16 mouse cellular contexts compared by ENCODE assay signal in genomic region chr11:26721173-26721572, GRCm38 (mm10).
"Had no signal": no experiment of that assay in that cellular context is flagged by ENCODE, and none has a peak within 500 bp of the region (broad histone marks: within the 10 kb centered on the region; RNA-seq: fewer than 3 reads in every experiment).

No protein-coding gene starts in this region.

- H3K9ac ChIP-seq: neural tube, embryonic 13.5 days; neural tube, embryonic 15.5 days; stomach, embryonic 15.5 days had no signal

- H3K36me3 ChIP-seq: neural tube, embryonic 13.5 days; neural tube, embryonic 15.5 days; stomach, embryonic 15.5 days had no signal

- H3K4me1 ChIP-seq: neural tube, embryonic 13.5 days; neural tube, embryonic 15.5 days; stomach, embryonic 15.5 days had no signal

- H3K27me3 ChIP-seq: neural tube, embryonic 13.5 days; neural tube, embryonic 15.5 days; stomach, embryonic 15.5 days had no signal

- H3K27ac ChIP-seq: neural tube, embryonic 13.5 days; neural tube, embryonic 15.5 days; stomach, embryonic 15.5 days; stomach, postnatal 0 days had no signal

- H3K9me3 ChIP-seq: neural tube, embryonic 13.5 days; neural tube, embryonic 15.5 days; stomach, embryonic 15.5 days had no signal

- H3K4me3 ChIP-seq: neural tube, embryonic 13.5 days; neural tube, embryonic 15.5 days; stomach, embryonic 15.5 days had no signal

- H3K4me2 ChIP-seq: neural tube, embryonic 13.5 days; neural tube, embryonic 15.5 days; stomach, embryonic 15.5 days had no signal

- DNase-seq: retina, postnatal 1 day; right cerebral cortex, adult 18-20 months; right cerebral cortex, postnatal 14 days; right cerebral cortex, postnatal 25 days; right cerebral cortex, postnatal 4 days; spleen, adult 18-20 months; thymus, adult 18-20 months; thymus, adult 2 months; thymus, postnatal 14 days; thymus, postnatal 25 days; thymus, postnatal 36 days; thymus, postnatal 4 days had no signal
